Mouse (Mus musculus) liver, postnatal 0 days (tissue): ENCODE measurements around the gene Zdhhc18.

ENCODE experiments used
- CTCF ChIP-seq: sonication (generic); IDR thresholded peaks from 2 replicates; pipeline ENCODE4 v1.5.1; 2016; ENCODE audit warnings: antibody characterized with exemption, low read depth
- EP300 ChIP-seq: IDR thresholded peaks from 2 replicates; pipeline ENCODE4 v1.6.1; 2016; ENCODE audit warnings: antibody characterized with exemption, low read depth, mild to moderate bottlenecking

DNA sequence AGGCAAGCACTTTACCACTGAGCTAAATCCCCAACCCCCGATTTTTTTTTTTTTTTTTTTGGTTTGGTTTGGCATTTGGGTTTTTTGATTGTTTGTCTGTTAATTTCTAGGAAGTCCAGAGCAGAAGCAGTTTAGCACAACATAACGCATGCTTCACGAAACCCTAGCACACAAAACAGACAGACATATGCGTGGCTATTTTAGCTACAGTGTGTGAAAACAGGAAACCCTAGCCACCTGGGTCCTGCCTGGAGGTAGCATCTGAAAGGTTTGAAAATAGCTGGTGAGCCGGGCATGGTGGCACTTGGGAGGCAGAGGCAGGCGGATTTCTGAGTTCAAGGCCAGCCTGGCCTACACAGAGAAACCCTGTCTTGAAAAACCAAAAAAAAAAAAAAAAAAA lies 53.9 kb downstream of the Zdhhc18 start:
- TF ChIP-seq CTCF: no peak
- no peak for TF ChIP-seq EP300
